Mouse (Mus musculus) Muller cell, postnatal 12 days (primary cell): ENCODE measurements at regions not wholly inside any gene's neighbourhood (a gene's known extent, or its start where the extent isn't known, plus 50 kb on each side); places are given as distances from the start of the nearest gene placed in this dataset.

Source experiments
- DNase-seq: peaks from one replicate; pipeline ENCODE4 v3.0.0-alpha.2; 2015; ENCODE audit errors: inconsistent ontology term

DNA sequence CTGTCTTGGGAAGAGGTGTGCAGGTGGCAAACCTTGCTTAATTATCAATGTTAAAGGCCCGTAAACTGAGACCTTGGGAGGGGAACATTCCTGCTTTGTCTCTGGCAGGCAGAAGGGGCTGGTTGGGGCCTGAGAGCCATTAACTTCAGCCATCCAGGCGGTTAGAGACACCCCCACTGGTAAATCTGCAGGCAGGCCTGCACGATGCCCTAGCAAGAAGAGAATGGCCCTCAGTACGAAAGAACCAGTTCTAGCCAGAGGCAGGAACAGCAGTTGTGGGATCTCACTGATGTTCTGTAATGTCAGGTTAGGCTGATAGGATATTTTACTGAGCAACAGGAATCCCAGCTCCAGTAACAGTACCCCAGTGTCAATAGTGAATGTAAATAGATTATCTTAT, 70.5 kb downstream of the Apip start:
- no peak for DNase-seq

DNA sequence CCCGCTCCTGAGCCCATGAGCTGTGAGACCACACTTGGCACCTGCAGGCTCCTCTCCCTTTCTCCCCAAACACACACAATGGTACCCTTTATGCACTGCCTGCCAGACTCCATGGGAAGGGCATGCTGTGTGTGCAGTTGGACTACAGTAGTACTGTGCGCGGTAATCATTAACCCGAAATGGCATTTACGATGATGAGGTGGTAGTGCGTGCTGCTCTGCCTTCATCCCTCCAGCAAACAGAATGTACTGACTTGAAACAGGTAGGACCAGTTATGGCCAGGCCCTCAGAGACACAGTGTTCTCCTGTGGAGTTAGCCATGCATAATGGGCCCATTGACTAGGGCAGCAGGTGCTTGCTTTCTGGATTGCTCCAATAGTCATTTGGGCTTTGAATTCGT, 70.9 kb downstream of the Apip start:
- no peak for DNase-seq

DNA sequence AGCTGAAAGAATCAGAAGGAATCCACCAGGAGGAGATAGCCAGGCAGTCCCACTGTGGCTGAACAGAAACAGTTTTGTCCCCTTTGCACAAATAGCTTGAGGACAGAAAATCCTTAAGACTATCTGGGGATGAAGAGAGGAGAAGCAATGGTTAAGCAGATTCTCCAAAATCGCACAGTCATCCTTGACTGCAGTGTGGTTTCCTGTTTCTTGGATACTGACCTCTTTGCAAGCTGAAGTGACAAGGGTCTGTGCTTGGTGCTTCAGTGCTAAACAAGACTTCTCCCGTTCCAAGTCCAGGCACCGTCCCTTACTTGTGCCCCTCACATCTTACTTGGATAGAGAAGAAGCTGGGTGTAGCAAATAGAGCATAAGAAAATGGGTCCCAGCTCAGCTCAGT, 71.6 kb downstream of the Apip start:
- DNase-seq: no peak

DNA sequence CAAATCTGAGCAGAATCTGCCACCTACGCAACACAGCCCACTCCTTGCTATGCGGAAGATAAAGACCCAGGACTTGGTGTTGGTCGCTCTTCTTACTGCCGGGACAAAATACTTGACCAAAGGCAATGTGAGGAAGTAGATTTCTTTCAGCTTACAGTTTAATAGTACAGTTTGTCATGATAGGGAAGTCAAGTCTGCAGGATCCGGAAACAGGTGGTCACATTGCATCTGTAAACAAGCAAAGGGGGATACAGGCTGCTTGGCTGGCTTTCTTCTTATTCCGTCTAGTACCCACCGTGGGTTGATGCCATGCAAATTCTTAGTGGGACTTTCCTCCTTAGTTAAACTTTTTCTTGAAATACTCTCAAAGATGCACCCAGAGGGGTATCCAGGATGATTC, 72.7 kb downstream of the Apip start:
- no peak for DNase-seq

DNA sequence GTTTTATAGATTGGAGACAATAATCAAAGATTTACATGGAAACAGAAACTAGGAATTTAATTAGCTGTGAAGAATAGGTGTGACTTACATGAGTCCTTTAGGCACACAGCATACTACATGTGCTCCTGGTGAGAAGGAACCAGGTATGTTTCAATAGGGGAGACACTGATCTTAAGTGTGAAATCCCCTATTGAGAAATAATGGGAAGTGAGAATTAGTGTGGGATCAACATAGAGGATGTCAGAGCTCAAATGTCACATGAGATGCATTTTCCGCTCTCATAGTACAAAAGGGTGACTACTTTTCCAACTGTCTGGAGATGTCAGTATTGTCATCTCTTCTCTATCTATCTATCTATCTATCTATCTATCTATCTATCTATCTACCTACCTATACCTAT, 79.8 kb downstream of the Apip start:
- DNase-seq: no peak

DNA sequence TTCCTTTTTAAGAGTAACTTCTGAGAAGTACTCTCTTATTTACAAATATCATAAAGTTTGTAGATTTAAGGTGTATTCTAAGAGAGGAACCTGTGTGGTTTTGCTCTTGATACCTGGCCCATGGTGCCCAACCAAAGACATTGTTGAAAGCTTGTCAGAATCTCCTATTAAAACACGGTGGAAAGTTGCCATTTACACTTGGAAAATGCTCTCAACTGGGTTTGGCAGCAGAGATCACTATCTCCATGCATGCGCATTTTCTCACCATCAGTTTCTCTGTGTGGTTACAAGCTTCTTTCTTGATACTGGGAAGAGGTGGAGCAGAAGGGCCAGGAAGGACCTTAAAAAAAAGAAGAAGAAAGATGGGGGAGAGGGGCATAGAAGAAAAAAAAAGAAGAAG, 94.3 kb downstream of the Apip start:
- no peak for DNase-seq

DNA sequence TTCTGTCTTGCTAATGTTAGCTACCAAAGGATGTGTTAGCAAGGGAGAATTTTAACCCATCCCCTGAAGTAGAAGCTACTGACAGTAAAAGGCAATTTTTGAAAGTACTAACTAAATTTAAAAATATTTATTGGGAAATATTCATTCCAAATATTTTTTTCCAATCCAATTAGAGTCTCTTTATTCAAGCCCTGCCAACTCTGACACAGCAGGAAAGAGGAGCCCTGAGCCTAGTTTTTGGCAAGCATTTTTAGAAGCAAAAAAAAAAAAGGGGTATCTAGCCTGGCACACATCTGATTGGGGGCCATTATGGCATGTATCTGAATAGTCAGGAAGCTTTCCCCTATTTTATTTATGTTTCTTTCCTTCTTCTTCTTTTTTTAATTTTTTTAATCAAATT, 94.8 kb downstream of the Apip start:
- DNase-seq: peak; percentile 64

GRCm38 (mm10) chr2:103177361-103177760, 103.9 kb downstream of the Apip start:
- peak; percentile 54 for DNase-seq

DNA sequence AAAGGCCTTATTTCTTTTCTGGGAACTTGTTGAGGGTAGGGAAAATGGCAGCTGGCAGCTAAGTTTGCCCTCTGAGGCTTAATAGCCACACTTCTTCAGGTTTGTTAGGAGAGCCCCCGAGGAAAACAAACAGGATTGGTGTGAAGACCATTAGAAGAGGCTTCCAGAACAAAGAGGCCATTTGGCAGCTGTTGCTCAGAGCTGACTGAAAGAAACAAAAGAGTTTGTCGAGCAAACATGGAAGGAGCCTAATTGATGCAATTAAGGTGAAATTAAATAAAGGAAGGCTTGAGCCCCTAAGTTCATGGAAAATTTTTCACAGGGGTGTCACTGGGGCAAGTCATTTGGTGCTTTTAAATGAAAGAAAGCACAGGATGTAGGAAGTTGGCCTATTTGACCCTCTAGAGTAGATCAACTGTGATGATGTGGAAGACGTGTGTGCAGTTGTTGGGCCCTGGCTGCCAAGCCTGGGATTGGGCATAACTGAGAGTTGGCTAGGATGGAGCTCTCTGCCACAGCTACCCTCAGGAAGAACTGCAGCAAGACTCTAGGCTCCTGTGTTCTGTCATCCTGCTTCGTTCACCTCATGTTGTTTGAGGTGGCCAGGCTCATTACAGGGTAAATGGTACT, 106.9 kb downstream of the Apip start:
- DNase-seq: peak; percentile 56

DNA sequence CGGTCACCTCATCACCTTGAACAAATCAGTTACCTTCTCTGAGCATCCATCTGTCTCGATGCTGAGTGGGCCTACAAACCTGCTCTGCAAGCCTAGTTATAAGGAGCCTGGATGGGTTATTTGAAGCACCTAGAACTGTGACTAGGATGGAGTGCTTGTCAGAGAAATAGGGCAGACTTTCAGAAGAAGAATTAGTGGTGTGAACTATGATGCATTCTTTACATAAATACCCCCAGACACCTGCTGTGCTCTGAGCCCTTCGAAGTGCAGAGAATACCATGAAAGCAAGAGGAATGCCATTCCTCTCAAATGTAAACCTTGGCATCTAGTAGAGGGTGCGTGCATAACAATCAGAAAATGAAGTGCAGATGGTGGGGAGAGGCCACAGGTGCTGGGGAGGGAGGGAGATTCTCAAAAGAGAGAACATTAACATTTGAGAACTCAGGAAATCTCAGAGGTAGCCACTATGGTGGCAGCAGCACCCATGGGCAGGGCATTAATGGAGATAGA, 113.3 kb downstream of the Apip start:
- no peak for DNase-seq

DNA sequence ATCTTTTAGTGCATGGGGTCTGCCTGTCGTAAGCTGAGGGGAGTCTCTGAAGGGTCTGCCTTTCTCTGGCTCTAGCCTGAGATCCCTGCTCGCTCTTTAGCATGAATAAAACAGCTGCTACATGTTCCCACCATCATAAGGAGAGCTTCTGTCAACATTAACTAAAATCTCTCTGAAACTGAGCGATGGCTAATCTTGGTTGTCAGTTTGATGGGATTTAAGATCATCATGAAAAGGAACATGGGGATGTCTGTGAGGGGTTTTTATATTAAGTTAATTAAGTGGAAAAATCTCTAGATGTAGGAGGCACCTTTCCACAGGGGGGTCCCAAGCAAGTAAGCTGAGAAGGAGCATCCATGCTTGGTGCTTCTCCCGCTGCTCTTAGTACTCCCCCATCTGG, 110.5 kb downstream of the Ehf start:
- DNase-seq: no peak

- peak; percentile 27 for DNase-seq
Observed at GRCm38 (mm10) chr2:103200313-103200712, 102.8 kb downstream of the Ehf start.

DNA sequence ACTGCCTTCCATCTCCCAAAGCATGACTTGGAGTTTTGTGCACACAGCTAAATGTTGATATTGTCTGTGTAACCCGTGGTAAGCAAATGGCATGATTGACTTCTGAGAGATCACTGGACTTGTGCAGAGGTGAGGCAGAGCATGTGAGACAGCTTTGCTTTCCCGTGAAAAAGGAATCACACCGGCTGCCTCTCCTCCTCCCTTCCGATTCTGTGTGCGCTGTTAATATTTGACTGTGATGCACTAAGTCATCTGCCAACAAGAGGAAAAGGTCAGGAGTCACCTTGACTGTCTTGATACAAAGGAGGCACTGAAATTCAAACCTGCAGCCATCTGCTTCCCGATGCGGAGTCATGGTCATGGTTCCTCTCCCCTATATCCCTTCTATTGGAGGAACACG, 98.0 kb downstream of the Ehf start:
- DNase-seq: no peak

GRCm38 (mm10) chr2:103208370-103208769, 94.7 kb downstream of the Ehf start:
- DNase-seq: peak; percentile 16

GRCm38 (mm10) chr2:103209056-103209455, 94.0 kb downstream of the Ehf start:
- peak; percentile 25 for DNase-seq

- DNase-seq: peak; percentile 43
Observed at GRCm38 (mm10) chr2:103209512-103209981, 93.5 kb downstream of the Ehf start.

DNA sequence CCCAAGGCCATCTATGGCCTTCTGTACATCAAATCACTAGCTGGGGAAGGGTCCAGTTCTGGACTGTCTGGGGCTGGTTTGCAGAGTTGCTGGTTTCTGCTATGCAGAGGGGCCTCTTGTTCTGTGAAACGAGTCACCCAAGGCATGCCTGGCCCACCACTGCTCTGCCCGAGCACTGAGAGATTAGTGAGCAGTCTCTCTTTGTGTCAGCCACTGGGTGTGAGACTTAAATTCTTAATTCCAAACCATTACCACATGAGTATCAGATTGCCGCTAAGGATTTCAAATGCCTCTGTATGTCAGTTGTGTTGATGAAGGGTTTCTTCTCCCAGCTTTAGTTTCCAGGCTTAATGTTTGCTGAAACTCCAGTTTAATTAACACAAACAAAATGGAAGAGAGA, 91.9 kb downstream of the Ehf start:
- no peak for DNase-seq
